Mouse (Mus musculus) midbrain, embryonic 12.5 days (tissue): ENCODE data around the gene Grip1. TPM values are rescaled to one million over a fixed set of nuclear protein-coding genes. Genes with fewer than 3 reads are reported as not detected.

Experiments used
- ATAC-seq: fragments of 200-750 bp; cut with Nextera tagmentation; 2 replicates; pipeline ENCODE4 v1.8.0; 2017; ENCODE audit warnings: low read depth, moderate TSS enrichment, moderate library complexity; ENCODE audit not compliant: low FRiP score
- H3K27ac ChIP-seq: fragments of 300-500 bp; sonication (generic); replicated peaks from 2 replicates; pipeline ENCODE4 v1.5.1; 2016; ENCODE audit warnings: mild to moderate bottlenecking
- H3K27me3 ChIP-seq: fragments of 300-500 bp; sonication (generic); 2 replicates; pipeline ENCODE4 v1.6.1; 2016; ENCODE audit warnings: mild to moderate bottlenecking
- H3K36me3 ChIP-seq: fragments of 300-500 bp; sonication (generic); 2 replicates; pipeline ENCODE4 v1.6.1; 2016
- H3K4me1 ChIP-seq: fragments of 300-500 bp; sonication (generic); 2 replicates; pipeline ENCODE4 v1.6.1; 2016
- H3K4me2 ChIP-seq: fragments of 300-500 bp; sonication (generic); replicated peaks from 2 replicates; pipeline ENCODE4 v1.6.1; 2016; ENCODE audit warnings: mild to moderate bottlenecking, moderate library complexity
- H3K4me3 ChIP-seq: fragments of 300-500 bp; sonication (generic); 2 replicates; pipeline ENCODE4 v1.5.1; 2016; ENCODE audit warnings: mild to moderate bottlenecking
- H3K9ac ChIP-seq: fragments of 300-500 bp; sonication (generic); replicated peaks from 2 replicates; pipeline ENCODE4 v1.6.1; 2016; ENCODE audit warnings: mild to moderate bottlenecking, moderate library complexity
- H3K9me3 ChIP-seq: fragments of 300-500 bp; sonication (generic); 2 replicates; pipeline ENCODE4 v1.6.1; 2016; ENCODE audit warnings: mild to moderate bottlenecking
- WGBS: fragments of 180-500 bp; shearing (Covaris S2); methylation state at CpG from one replicate; pipeline ENCODE4 v1.1.7; 2016; 5-methylcytosine and 5-hydroxymethylcytosine counted together
- polyA plus RNA-seq: library from polyadenylated mRNA; unstranded; fragments of >200 nt; fragmentation: Nextera tagmentation; extraction: Ambion mirVana; gene quantifications from 2 replicates; pipeline ENCODE4 v1.2.1, GENCODE M21; 2016

Grip1 gene
- polyA plus RNA-seq, 1 experiment from 2014 or later, result 12.7 TPM

DNA sequence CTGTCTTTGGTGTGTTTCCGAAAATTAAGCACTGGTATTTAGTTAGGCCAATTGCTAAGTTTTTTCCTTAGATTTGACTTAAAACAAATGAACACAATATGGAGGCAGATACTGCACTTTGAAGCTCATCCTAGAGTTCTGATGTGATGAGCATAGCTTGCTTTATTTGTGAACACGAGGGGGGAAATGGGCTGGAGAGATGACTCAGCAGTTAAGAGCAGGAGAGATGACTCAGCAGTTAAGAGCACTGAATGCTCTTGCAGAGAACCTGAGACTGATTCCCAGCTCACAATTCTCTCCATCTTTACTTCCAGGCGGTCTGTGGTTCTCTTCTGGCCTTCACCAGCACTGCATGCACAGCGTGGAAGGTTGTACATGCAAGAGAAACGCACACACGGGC is 273.3 kb downstream of the Grip1 start:
- 88% methylated on average over 6 of the region's 6 CpGs for WGBS
- no peak overlapping the region for H3K4me2 ChIP-seq
- no peak for ATAC-seq
- no peaks in the 10 kb centered on the region for H3K36me3 ChIP-seq
- no peaks in the 10 kb centered on the region for H3K27me3 ChIP-seq
- H3K9me3 ChIP-seq, result no peaks in the 10 kb centered on the region
- no peak overlapping the region for H3K9ac ChIP-seq
- H3K4me1 ChIP-seq, result peaks cover 10% of the 10 kb centered on the region; the same call in 1 of the 2 replicates
- no peak overlapping the region for H3K27ac ChIP-seq
- no peak overlapping the region for H3K4me3 ChIP-seq

GRCm38 (mm10) chr10:119730206-119730605 is 276.6 kb downstream of the Grip1 start:
- no peak overlapping the region for H3K9ac ChIP-seq
- no peak overlapping the region for H3K27ac ChIP-seq
- H3K36me3 ChIP-seq, result no peaks in the 10 kb centered on the region
- WGBS, result 68% methylated on average over 5 of the region's 5 CpGs
- H3K4me3 ChIP-seq, result no peak overlapping the region
- H3K4me2 ChIP-seq, result no peak overlapping the region
- H3K9me3 ChIP-seq, result no peaks in the 10 kb centered on the region
- H3K4me1 ChIP-seq, result no peaks in the 10 kb centered on the region
- H3K27me3 ChIP-seq, result no peaks in the 10 kb centered on the region
- ATAC-seq, result no peak

- H3K9me3 ChIP-seq, result no peaks in the 10 kb centered on the region
- H3K4me1 ChIP-seq, result peaks cover 4% of the 10 kb centered on the region; the same call in 1 of the 2 replicates
- no peak overlapping the region for H3K27ac ChIP-seq
- no peak for ATAC-seq
- H3K4me3 ChIP-seq, result no peak overlapping the region
- no peaks in the 10 kb centered on the region for H3K36me3 ChIP-seq
- WGBS, result 82% methylated on average over 19 of the region's 19 CpGs
- H3K4me2 ChIP-seq, result no peak overlapping the region
- H3K27me3 ChIP-seq, result no peaks in the 10 kb centered on the region
- H3K9ac ChIP-seq, result no peak overlapping the region
Measured at GRCm38 (mm10) chr10:119735011-119735992, 281.7 kb downstream of the Grip1 start.

DNA sequence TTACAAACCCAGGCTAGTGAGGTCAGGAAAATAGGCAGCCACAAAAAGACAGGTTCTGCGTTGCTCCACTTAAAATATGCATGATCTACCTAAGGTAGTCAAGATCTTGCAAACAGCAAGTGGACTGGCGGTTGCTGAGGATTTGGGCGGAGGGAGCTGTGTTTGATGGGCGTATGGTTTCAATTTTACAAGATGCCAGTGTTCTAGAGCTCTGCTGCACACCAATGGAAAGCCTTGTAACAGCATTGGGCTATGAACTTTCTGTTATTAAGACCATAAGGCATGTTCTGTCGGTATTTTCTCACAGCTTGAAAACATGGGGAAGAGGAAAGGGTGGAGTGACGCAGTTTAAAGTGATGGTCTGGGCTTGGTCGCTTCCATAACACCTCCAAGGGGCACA is 285.8 kb downstream of the Grip1 start:
- Histone ChIP-seq H3K4me1 (peaks cover 4% of the 10 kb centered on the region; the same call in 1 of the 2 replicates), H3K27ac (no peak overlapping the region), H3K9ac (no peak overlapping the region), H3K4me2 (no peak overlapping the region), H3K4me3 (no peak overlapping the region), H3K36me3 (no peaks in the 10 kb centered on the region), H3K9me3 (no peaks in the 10 kb centered on the region), H3K27me3 (no peaks in the 10 kb centered on the region)
- 87% methylated on average over 7 of the region's 7 CpGs for WGBS
- no peak for ATAC-seq

DNA sequence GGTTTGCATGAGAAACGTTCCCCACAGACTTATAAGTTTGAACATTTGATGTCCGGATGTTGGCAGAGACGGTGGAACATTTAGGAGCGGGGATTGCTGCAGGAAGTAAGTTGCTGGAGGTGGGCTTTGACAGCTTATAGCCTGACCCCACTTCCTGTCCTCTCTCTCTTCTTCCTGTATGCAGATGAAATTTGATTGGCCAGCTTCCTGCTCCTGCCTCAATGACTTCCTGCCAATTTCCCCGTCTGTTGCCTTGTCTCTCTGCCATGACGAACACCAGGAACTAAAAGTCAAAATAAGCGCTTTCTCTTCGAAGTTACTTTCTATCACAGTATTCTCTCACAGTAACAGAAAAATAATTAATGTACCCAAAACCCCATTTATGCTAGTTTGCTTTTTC is 289.1 kb downstream of the Grip1 start:
- H3K4me1 ChIP-seq, result 0 out of 2 replicates have a peak, but pooled peaks cover 4% of the 10 kb centered on the region
- no peak overlapping the region for H3K9ac ChIP-seq

GRCm38 (mm10) chr10:119752361-119752798 is 298.8 kb downstream of the Grip1 start:
- peaks cover 7% of the 10 kb centered on the region; the same call in 1 of the 2 replicates for H3K4me1 ChIP-seq
- no peak overlapping the region for H3K27ac ChIP-seq
- H3K36me3 ChIP-seq, result no peaks in the 10 kb centered on the region
- H3K9ac ChIP-seq, result no peak overlapping the region
- WGBS, result 91% methylated on average over 6 of the region's 6 CpGs
- no peaks in the 10 kb centered on the region for H3K9me3 ChIP-seq
- no peak overlapping the region for H3K4me2 ChIP-seq
- ATAC-seq, result no peak
- H3K27me3 ChIP-seq, result no peaks in the 10 kb centered on the region
- no peak overlapping the region for H3K4me3 ChIP-seq

More for the DNA sequence above, 289.1 kb downstream of the Grip1 start:
- no peaks in the 10 kb centered on the region for H3K27me3 ChIP-seq
- no peak overlapping the region for H3K4me2 ChIP-seq
- H3K36me3 ChIP-seq, result no peaks in the 10 kb centered on the region
- H3K4me3 ChIP-seq, result no peak overlapping the region
- no peak for ATAC-seq
- no peaks in the 10 kb centered on the region for H3K9me3 ChIP-seq
- H3K27ac ChIP-seq, result no peak overlapping the region
- 88% methylated on average over 8 of the region's 8 CpGs for WGBS

DNA sequence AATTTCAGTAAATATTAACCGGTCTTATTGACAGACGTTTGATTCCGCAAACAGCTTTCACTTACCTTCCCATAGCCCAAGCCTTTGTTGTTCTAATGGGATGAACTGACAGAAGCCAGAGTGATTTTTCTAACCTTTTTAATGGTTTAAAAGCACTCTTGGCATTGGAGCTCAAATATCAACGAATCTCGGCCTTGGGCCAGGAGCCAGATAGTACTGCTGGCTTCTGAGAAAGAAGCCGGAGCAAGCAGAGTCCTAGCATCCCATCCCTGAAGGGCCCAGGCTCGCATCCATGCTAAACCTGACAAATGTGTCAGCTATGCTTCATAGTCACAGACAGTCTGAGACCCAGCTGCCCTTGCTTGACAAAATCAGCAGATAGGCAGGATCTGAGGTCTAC is 302.6 kb downstream of the Grip1 start:
- no peak overlapping the region for H3K9ac ChIP-seq
- H3K27ac ChIP-seq, result no peak overlapping the region
- no peak for ATAC-seq
- 87% methylated on average over 7 of the region's 7 CpGs for WGBS
- H3K27me3 ChIP-seq, result no peaks in the 10 kb centered on the region
- no peaks in the 10 kb centered on the region for H3K36me3 ChIP-seq
- H3K4me2 ChIP-seq, result no peak overlapping the region
- no peaks in the 10 kb centered on the region for H3K9me3 ChIP-seq
- no peak overlapping the region for H3K4me3 ChIP-seq
- peaks cover 7% of the 10 kb centered on the region; the same call in 1 of the 2 replicates for H3K4me1 ChIP-seq

DNA sequence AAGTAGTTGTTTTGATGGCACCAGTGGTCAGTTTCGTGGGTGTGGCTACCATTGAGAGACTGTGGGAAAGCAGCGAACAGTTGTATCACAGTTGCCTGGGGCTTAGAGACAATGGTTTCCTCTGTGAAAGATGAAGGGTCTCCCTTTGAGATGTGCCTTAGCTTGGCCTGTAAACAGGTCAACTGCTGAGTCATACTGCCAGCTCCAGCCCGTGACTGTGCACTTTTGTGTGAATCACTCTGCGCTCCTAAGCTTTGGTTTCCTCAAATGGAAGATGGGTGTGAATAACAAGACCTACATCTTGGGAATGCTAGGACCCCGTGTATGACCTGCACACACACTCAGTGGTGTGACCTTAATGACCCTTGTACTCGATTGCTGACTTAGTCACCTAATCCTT is 303.6 kb downstream of the Grip1 start:
- Histone ChIP-seq H3K36me3 (no peaks in the 10 kb centered on the region), H3K9ac (no peak overlapping the region), H3K27ac (no peak overlapping the region), H3K4me3 (no peak overlapping the region), H3K4me2 (no peak overlapping the region), H3K27me3 (no peaks in the 10 kb centered on the region), H3K9me3 (no peaks in the 10 kb centered on the region), H3K4me1 (peaks cover 10% of the 10 kb centered on the region; the same call in 1 of the 2 replicates)
- no peak for ATAC-seq
- 85% methylated on average over 6 of the region's 6 CpGs for WGBS

DNA sequence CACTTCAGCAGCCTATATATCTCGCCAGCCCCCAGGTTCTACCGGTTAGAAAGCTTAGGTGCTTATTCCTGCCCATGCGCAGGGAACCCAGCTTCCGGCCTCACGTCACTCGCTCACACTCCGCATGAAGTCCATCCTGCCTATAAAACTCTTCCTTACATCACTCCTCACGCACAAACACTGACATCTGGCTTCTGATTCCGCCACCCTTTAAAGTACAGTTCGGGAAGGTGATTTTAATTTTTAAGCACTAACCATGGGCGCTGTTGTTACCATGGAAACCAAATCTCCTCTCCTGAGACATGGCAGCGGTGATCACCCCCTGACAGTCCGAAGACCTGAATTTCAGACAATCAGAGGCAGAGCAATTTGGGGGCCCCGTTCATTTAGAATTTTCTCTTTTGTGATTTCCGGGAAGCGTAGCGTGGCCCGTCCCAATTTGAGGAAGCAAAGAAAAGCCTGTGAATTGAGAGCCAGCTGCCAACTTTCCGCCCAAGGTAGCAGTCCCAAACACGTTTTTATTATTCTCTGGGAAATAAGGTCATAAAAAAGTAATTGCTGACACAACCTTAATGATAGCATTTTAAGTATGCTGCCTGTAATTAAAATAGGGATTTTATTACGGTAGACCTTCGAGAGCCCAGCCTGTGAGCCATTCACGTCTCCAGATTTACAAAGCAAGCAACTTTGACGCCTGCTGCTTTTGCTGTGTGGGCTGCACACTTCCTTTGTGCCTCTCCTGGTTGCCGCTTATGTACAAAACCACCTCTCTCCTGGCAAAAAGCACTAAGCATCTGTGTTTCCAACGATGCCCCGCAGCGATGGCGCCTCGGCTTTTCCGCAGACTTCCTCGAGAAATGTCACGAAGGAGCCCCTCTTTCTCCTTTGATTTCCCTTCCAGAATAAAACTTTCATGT is 308.1 kb downstream of the Grip1 start:
- Histone ChIP-seq H3K9ac (no peak overlapping the region), H3K27me3 (no peaks in the 10 kb centered on the region), H3K4me2 (no peak overlapping the region), H3K36me3 (no peaks in the 10 kb centered on the region), H3K27ac (no peak overlapping the region), H3K4me3 (no peak overlapping the region), H3K9me3 (no peaks in the 10 kb centered on the region), H3K4me1 (0 out of 2 replicates have a peak, but pooled peaks cover 3% of the 10 kb centered on the region)
- ATAC-seq, result 0 out of 2 replicates have a peak, but pooled peaks have one; percentile 34
- 82% methylated on average over 33 of the region's 33 CpGs for WGBS

DNA sequence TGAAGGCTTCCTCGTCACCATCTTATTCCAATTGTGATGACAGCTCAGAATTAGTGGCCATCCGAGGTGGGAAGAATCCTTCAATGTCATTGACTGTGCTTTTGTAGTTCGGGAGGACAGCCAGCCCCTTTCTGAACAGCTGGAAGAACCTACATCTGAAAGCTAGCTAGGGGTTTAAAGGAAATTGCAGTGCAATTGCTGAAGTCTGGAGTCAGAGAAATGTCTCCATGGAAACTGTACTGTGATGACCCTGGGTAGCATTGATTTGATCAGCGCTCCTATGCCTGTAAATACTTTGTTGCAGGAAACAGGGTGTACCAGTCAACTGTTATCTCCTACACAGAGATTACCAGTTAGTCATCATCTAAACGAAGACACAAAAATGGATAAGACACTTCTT is 325.2 kb downstream of the Grip1 start:
- ATAC-seq, result no peak
- Histone ChIP-seq H3K4me1 (no peaks in the 10 kb centered on the region), H3K9ac (no peak overlapping the region), H3K27me3 (no peaks in the 10 kb centered on the region), H3K27ac (no peak overlapping the region), H3K4me3 (no peak overlapping the region), H3K36me3 (no peaks in the 10 kb centered on the region), H3K4me2 (no peak overlapping the region), H3K9me3 (no peaks in the 10 kb centered on the region)
- WGBS, result 76% methylated on average over 5 of the region's 5 CpGs

DNA sequence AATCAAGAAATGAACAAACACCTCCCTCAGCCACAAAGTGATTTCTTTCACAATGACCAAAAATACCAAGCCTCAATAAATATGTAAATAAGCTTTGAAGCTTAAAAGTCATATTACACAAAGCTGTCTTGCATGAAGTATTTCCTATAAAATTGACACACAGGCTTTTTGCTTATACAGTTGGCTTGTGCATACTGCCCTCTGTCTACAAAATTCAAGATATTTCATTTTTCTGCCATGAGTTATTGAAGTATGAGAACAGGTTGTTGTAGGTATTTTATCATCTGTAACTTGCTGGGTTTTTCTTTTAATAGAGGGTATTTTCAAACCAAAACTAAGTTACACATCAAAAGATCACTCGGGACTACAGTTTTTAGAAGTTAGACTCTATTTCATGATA is 326.0 kb downstream of the Grip1 start:
- 84% methylated on average over 1 of the region's 1 CpGs for WGBS
- no peaks in the 10 kb centered on the region for H3K4me1 ChIP-seq
- H3K4me2 ChIP-seq, result no peak overlapping the region
- H3K27me3 ChIP-seq, result no peaks in the 10 kb centered on the region
- no peak overlapping the region for H3K9ac ChIP-seq
- H3K27ac ChIP-seq, result no peak overlapping the region
- ATAC-seq, result no peak
- H3K9me3 ChIP-seq, result no peaks in the 10 kb centered on the region
- no peaks in the 10 kb centered on the region for H3K36me3 ChIP-seq
- H3K4me3 ChIP-seq, result no peak overlapping the region

- no peaks in the 10 kb centered on the region for H3K9me3 ChIP-seq
- no peak for ATAC-seq
- no peaks in the 10 kb centered on the region for H3K36me3 ChIP-seq
- no peak overlapping the region for H3K4me3 ChIP-seq
- no peak overlapping the region for H3K9ac ChIP-seq
- H3K4me1 ChIP-seq, result no peaks in the 10 kb centered on the region
- no peaks in the 10 kb centered on the region for H3K27me3 ChIP-seq
- H3K27ac ChIP-seq, result no peak overlapping the region
- H3K4me2 ChIP-seq, result no peak overlapping the region
- 78% methylated on average over 1 of the region's 1 CpGs for WGBS
Measured at GRCm38 (mm10) chr10:119790507-119790906, 336.9 kb downstream of the Grip1 start.
